Comparison of ENCODE assay signal across 7 mouse cellular contexts in the genomic region with DNA sequence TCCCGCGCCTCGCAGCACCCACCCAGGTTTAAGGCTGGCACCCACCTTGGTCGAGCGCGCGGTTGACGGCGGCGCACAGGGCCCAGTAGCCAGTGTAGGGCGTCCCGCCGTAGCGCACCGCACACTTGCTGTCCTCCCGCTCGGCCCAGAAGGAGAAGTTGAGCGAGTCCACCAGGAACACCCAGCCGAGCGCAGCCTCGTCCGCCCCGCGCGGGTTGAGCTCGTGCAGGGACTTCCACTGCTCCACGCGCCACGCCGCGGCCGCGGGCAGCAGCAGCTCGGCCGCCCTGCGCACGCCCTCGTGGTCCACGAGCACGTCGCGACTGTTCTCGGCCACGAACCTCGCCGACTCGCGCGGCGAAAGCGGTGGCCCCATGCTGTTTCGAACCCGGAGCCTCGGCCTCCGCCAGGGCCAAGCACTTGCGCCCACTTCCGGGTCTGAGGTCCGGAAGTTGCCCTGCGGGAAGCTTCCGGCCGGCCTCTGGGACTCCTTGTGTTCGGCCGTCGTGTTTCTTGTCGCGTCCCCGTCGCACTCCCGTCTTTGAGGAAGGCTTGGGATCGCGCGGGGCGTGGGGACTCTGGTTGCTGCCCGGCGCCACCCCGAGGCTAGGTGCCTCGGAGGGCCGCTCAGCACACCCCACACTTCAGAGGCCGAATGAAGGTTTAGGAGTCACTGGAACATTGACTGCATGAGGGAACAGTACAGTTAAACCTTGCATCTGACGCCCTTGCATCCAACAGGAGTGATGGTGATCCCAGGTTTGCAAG. TPM values are rescaled to one million over a fixed set of nuclear protein-coding genes. Genes with fewer than 3 reads are reported as not detected.
DNase-seq lines count a peak whose midpoint lies in the region; ATAC-seq and TF ChIP-seq lines count a peak whose summit lies in the region.

2210016F16Rik (minus strand) TSS at position 447 of the 768 bp plus-strand sequence.

- no peaks in the 10 kb centered on the region for H3K79me2 ChIP-seq in heart, adult 2 months (replicated peaks; ENCODE audit: control insufficient read depth, insufficient read depth, low read length)

- ATAC-seq in embryonic facial prominence, embryonic 13.5 days (ENCODE audit: insufficient number of reproducible peaks, insufficient read depth, low FRiP score, low TSS enrichment, low read depth), result peak; percentile 66; the same call in 1 of the 2 replicates
- peak; percentile 71 for ATAC-seq in midbrain, postnatal 0 days (ENCODE audit: low FRiP score)

- peaks cover 6% of the 10 kb centered on the region; the same call in 1 of the 2 replicates for H3K4me1 ChIP-seq in embryonic facial prominence, embryonic 13.5 days
- H3K4me1 ChIP-seq in heart, adult 2 months (ENCODE audit: control insufficient read depth, insufficient read depth, low read length), result peaks cover 1% of the 10 kb centered on the region; the same call in 1 of the 2 replicates
- peaks cover 9% of the 10 kb centered on the region; the same call in 1 of the 2 replicates for H3K4me1 ChIP-seq in kidney, adult 2 months (ENCODE audit: control insufficient read depth, insufficient read depth, low read length)
- no peaks in the 10 kb centered on the region for H3K4me1 ChIP-seq in midbrain, postnatal 0 days (ENCODE audit: insufficient read depth, low read length)
- H3K4me1 ChIP-seq in spleen, adult 2 months (ENCODE audit: control insufficient read depth, insufficient read depth, insufficient read length), result peaks cover 5% of the 10 kb centered on the region

- no peak for TF ChIP-seq EP300 in heart, adult 2 months (IDR thresholded peaks at IDR 0.05; ENCODE audit: insufficient read depth, low read depth, low read length)

- WGBS in embryonic facial prominence, embryonic 13.5 days, result 2% methylated on average over 80 of the region's 80 CpGs
- 1% methylated on average over 80 of the region's 80 CpGs for WGBS in heart, adult 2 months
- WGBS in kidney, adult 2 months, result 3% methylated on average over 80 of the region's 80 CpGs
- WGBS in midbrain, postnatal 0 days, result 2% methylated on average over 80 of the region's 80 CpGs
- 2% methylated on average over 80 of the region's 80 CpGs for WGBS in spleen, adult 2 months

- DNase-seq in adrenal gland, postnatal 4 days (ENCODE audit: low spot score in 2 of 2), result peak; percentile 25 to 43
- DNase-seq in heart, adult 2 months, result peak; percentile 80 to 83
- DNase-seq in kidney, adult 2 months, result peak; percentile 79
- DNase-seq in liver, result peak; percentile 70
- DNase-seq in midbrain, postnatal 0 days (ENCODE audit: low spot score), result peak; percentile 71
- DNase-seq in spleen, adult 2 months (ENCODE audit: low read depth in 1 of 2, low spot score in 2 of 2), result peak; percentile 22 to 60

- intact Hi-C loops in heart, adult 2 months (cut with DNase I), result loop anchor here (5.0 to 10.0 kb wide), 4 partner anchors 132 to 373 kb away; partner anchors contain the start of gene Idnk

- TF ChIP-seq POLR2A in heart, adult 2 months (IDR thresholded peaks at IDR 0.05; ENCODE audit: insufficient read depth, low read depth, low read length), result peak; percentile 48; the same call in 1 of the 2 replicates
- no peak for TF ChIP-seq POLR2A in kidney, adult 2 months (IDR thresholded peaks at IDR 0.05; ENCODE audit: low read depth, low read length)
- TF ChIP-seq POLR2A in spleen, adult 2 months (IDR thresholded peaks at IDR 0.05; ENCODE audit: low read depth, low read length), result peak; percentile 38

- peak within 1 kb of the TSS; percentile 91 for H3K4me2 ChIP-seq in embryonic facial prominence, embryonic 13.5 days
- H3K4me2 ChIP-seq in midbrain, postnatal 0 days (ENCODE audit: low read depth, low read length, poor library complexity, severe bottlenecking), result peak within 1 kb of the TSS; percentile 94

- peaks cover 18% of the 10 kb centered on the region for H3K9me3 ChIP-seq in embryonic facial prominence, embryonic 13.5 days
- no peaks in the 10 kb centered on the region for H3K9me3 ChIP-seq in midbrain, postnatal 0 days (ENCODE audit: low read length)

- TF ChIP-seq CTCF in heart, adult 2 months (IDR thresholded peaks at IDR 0.05), result peak; percentile 34
- TF ChIP-seq CTCF in kidney, adult 2 months (conservative IDR thresholded peaks at IDR 0.05; ENCODE audit: insufficient read depth, insufficient read length, low read depth, low read length), result no peak
- peak; percentile 25 for TF ChIP-seq CTCF in midbrain, postnatal 0 days (IDR thresholded peaks at IDR 0.05)
- no peak for TF ChIP-seq CTCF in spleen, adult 2 months (IDR thresholded peaks at IDR 0.05; ENCODE audit: extremely low read depth, insufficient read depth, insufficient read length, insufficient replicate concordance)

- H3K4me3 ChIP-seq in embryonic facial prominence, embryonic 13.5 days, result peak within 1 kb of the TSS; percentile 77
- H3K4me3 ChIP-seq in heart, adult 2 months, result peak within 1 kb of the TSS; percentile 71
- peak within 1 kb of the TSS; percentile 65 for H3K4me3 ChIP-seq in kidney, adult 2 months (ENCODE audit: insufficient read depth, low read depth, low read length)
- H3K4me3 ChIP-seq in midbrain, postnatal 0 days (ENCODE audit: low read depth, low read length), result peak within 1 kb of the TSS; percentile 69
- peak within 1 kb of the TSS; percentile 86 for H3K4me3 ChIP-seq in spleen, adult 2 months (ENCODE audit: extremely low read depth, insufficient read depth, insufficient read length)

- peak within 1 kb of the TSS; percentile 87 for H3K9ac ChIP-seq in embryonic facial prominence, embryonic 13.5 days
- H3K9ac ChIP-seq in heart, adult 2 months (ENCODE audit: low read depth, low read length), result peak within 1 kb of the TSS; percentile 95
- peak within 1 kb of the TSS; percentile 57 for H3K9ac ChIP-seq in midbrain, postnatal 0 days (replicated peaks; ENCODE audit: low read length, poor library complexity, severe bottlenecking)

- H3K27me3 ChIP-seq in embryonic facial prominence, embryonic 13.5 days, result no peaks in the 10 kb centered on the region
- no peaks in the 10 kb centered on the region for H3K27me3 ChIP-seq in heart, adult 2 months (ENCODE audit: control insufficient read depth, insufficient read depth, low read length)
- no peaks in the 10 kb centered on the region for H3K27me3 ChIP-seq in kidney, adult 2 months (replicated peaks; ENCODE audit: control insufficient read depth, insufficient read depth, low read length)
- no peaks in the 10 kb centered on the region for H3K27me3 ChIP-seq in midbrain, postnatal 0 days (ENCODE audit: insufficient read depth, low read length)
- H3K27me3 ChIP-seq in spleen, adult 2 months (ENCODE audit: control insufficient read depth, insufficient read depth, low read length), result no peaks in the 10 kb centered on the region

- H3K36me3 ChIP-seq in embryonic facial prominence, embryonic 13.5 days, result peaks cover 34% of the 10 kb centered on the region
- H3K36me3 ChIP-seq in heart, adult 2 months (ENCODE audit: control insufficient read depth, insufficient read depth, low read length), result no peaks in the 10 kb centered on the region; the same call in 1 of the 2 replicates
- peaks cover 9% of the 10 kb centered on the region for H3K36me3 ChIP-seq in kidney, adult 2 months (ENCODE audit: control insufficient read depth, insufficient read depth, low read length)
- peaks cover 16% of the 10 kb centered on the region for H3K36me3 ChIP-seq in midbrain, postnatal 0 days (ENCODE audit: insufficient read depth, low read length)
- peaks cover 18% of the 10 kb centered on the region for H3K36me3 ChIP-seq in spleen, adult 2 months (ENCODE audit: control insufficient read depth, insufficient read depth, low read length)

- peak within 1 kb of the TSS; percentile 64; the same call in 1 of the 2 replicates for H3K27ac ChIP-seq in embryonic facial prominence, embryonic 13.5 days
- peak within 1 kb of the TSS; percentile 63 for H3K27ac ChIP-seq in heart, adult 2 months
- peak within 1 kb of the TSS; percentile 6; the same call in 1 of the 2 replicates for H3K27ac ChIP-seq in kidney, adult 2 months (ENCODE audit: insufficient read depth, low read depth, low read length)
- no peak within 1 kb of the TSS; the same call in 1 of the 2 replicates for H3K27ac ChIP-seq in midbrain, postnatal 0 days (ENCODE audit: low read depth, low read length)
- peak within 1 kb of the TSS; percentile 71 for H3K27ac ChIP-seq in spleen, adult 2 months (ENCODE audit: insufficient read depth, low read length)

RNA-seq across cellular contexts. Expression of gene 2210016F16Rik, which starts in this region (rescaled TPM):
- total RNA-seq in adrenal gland, postnatal 4 days (2021), result 10 to 100 TPM; 21.9 to 24.1 TPM
- polyA plus RNA-seq in embryonic facial prominence, embryonic 13.5 days (2015; fragmentation: Nextera tagmentation; extraction: Ambion mirVana), result 25.6 and 26.3 TPM in 2 replicates
- total RNA-seq in heart, adult 2 months (2021), result 10 to 100 TPM; 15.2 to 17.5 TPM
- polyA plus RNA-seq in heart, adult 2 months (2012; rRNA removed), result 10.4 and 11.2 TPM in 2 replicates
- polyA plus RNA-seq in kidney, adult 2 months (2012; rRNA removed), result 25.2 and 33.8 TPM in 2 replicates
- total RNA-seq in midbrain, postnatal 0 days (2014; rRNA removed), result 18.3 and 20.3 TPM in 2 replicates
- 16.5 and 17.6 TPM in 2 replicates for polyA plus RNA-seq in midbrain, postnatal 0 days (2015; fragmentation: Nextera tagmentation; extraction: Ambion mirVana)
- 14.4 and 23.1 TPM in 2 replicates for polyA plus RNA-seq in spleen, adult 2 months (2012; rRNA removed)

Comparison
In these comparisons a context has a peak if more than half of its experiments do, and no peak if none do; other contexts are left out.
1. CTCF ChIP-seq: peak in heart, adult 2 months (single experiment) and midbrain, postnatal 0 days (single experiment); none in kidney, adult 2 months (single experiment) and spleen, adult 2 months (single experiment).
2. Peak in every context shown above with its lines, with median percentiles within 50 percentile points of each other: DNase-seq, H3K4me3 ChIP-seq and H3K9ac ChIP-seq.